Mouse (Mus musculus) kidney, adult 9 months (tissue): ENCODE results near the gene Chl1.

Experiments used
- DNase-seq: peaks from one replicate; pipeline ENCODE4 v3.0.0; 2022

Chl1 gene

DNA sequence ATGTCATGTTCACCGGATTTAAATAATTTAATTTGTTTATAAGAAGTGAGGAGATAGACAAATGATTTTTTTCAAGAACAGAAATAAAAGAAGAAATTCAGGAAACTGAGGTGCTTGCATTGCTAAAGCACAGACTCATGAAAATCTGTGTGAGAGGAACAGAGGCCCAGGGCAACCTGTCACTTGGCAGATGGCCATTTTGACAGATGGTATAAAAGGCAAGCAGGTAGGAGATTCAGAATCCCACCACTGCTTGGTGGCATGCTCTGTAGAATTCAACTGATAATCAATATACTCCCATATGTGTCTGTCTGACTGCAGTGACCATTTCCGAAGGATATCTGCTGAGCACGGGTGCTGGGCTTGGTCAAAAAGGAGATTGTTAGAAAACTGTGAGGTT is 162.7 kb downstream of the Chl1 start:
- no peak for DNase-seq

GRCm38 (mm10) chr6:103674332-103674731 is 163.9 kb downstream of the Chl1 start:
- DNase-seq, result no peak

DNA sequence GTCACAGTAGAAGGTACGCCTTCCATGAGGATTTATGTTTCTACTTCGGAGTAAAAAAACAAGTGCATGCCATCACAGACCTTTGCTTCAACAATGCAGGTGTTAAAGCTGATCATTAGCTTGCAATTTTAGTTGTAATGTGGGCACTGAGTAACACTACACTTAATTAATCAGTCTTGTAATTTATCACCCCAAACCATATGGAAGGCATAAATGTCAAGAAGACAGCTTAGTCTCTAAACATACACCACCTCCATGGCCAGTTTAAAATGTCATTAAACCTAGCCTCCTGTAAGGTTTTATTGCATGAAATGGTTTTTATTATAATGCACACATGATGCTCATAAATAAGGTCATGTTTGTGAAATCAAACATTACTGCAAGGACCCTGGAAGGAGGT is 164.8 kb downstream of the Chl1 start:
- no peak for DNase-seq

DNA sequence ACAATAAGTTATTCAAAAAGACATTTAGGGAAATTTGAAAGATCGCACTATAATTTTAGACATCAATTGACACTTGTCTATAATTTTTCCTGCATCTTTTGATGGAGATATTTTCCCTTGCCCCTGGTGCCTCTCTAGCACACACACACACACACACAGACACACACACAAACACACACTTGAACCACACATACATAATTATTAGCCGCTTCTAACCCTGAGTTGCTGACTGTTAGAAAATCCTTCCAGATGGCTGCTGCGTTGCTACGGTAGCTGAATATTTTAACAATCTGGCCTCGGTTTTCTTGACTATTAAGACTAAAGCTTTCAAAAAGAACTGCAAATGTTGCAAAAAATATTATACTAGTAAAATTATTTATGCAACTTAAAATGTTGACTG is 166.3 kb downstream of the Chl1 start:
- no peak for DNase-seq

DNA sequence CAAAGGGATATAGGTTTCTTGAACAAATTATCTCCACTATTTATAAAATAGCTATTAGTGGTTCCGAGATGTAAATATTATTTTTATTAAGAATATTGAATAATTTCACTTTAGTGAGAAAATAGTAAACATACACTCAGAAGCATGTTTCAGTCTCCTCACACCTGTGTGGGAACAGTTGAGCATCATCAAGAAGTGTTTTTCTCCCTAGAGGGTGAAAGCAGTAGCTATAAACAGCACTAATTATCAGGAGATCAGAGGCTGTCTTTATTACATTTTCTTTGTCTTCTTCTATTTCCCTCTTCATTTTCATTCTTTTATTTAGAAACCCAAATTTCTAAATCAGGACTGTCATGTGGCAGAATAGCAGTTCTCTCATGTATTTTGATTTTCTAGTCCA is 166.7 kb downstream of the Chl1 start:
- no peak for DNase-seq

GRCm38 (mm10) chr6:103682854-103683574 is 172.6 kb downstream of the Chl1 start:
- DNase-seq, result peak; percentile 69

DNA sequence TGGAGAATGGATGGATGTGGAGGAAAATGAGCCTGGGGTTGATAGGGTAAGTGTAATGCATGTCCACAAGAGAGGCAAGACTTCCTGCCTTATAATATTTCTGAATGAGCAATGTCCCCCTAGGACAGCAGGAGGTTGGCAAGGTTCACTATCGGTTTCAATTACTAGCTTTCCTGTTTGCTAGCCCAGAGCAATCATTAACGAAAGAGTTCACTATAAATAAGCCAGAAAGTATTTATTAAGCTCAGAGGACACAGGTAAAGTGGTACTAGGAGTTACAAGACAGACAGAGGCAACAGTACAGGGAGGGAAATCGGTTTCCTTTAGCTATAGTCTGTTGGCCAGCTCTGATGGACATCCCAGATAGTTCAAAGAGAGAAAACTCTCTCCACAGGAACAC is 182.1 kb downstream of the Chl1 start:
- peak; percentile 70 for DNase-seq

DNA sequence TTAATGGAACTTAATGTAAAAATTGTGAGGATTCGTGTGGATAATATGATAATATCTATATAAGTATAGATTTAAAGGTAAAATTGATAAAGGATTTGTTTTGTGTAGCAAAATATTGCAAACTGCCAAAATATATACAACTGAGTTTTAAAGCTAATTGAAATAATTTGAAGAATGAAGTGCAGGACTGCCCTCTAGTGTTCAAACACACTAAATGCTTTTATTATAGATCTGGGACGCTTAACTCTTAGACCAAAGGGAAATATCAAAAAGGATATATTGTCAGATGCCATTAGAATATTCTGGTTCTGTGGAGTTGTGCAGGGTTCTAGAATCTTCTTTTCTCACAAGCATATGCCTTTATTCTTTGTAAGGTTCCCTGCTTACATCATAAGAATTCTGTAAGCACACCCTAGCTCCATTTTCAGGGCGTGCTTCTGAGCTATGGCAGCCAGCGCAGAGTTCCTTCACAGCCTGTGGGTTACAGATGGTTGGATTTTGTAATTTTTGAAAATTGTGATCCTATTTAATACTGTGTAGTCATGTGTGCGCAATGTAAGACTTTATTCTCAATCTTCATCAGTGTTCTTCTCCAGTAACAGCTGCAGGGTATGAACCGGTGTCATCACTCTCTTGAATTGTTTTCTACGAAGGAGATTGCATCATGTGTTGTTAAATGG is 187.1 kb downstream of the Chl1 start:
- DNase-seq, result peak; percentile 17

DNA sequence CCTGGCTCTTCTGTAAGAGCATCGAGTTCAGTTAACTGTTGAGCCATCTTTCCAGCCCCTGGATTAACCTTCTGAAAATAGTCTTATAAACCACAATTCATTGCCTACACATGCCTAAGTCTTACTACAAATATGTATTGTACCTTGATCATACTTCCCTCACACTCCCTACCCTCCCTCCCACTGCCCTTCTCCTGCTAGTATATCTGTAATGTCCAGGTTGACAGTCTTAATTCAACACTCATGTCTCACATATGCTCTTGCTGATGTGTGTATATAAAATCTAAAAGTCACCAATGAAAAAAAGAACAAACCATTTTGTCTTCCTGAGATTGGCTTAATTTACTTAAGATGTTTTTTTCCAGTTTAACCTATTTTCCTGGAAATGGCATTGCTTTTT is 189.1 kb downstream of the Chl1 start:
- no peak for DNase-seq

- DNase-seq, result no peak
These were observed 189.5 kb downstream of the Chl1 start for GRCm38 (mm10) chr6:103699895-103700294.

- no peak for DNase-seq
These were observed 189.9 kb downstream of the Chl1 start for GRCm38 (mm10) chr6:103700336-103700735.

DNA sequence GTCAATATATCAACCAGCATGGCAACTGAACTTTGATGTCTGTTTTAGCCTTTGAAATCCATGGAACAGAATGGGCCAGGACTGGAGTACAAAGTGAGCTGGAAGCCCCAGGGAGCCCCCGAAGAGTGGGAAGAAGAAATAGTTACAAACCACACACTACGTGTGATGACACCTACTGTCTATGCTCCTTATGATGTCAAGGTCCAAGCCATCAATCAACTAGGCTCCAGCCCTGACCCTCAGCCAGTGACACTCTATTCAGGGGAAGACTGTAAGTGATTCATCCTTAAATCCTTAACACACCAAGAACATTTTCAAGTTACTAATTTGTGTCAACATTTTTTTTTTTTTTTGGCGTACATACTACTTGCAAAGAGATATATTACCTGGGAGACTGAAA is 196.0 kb downstream of the Chl1 start:
- DNase-seq, result no peak

- no peak for DNase-seq
These were observed 228.9 kb downstream of the Chl1 start for GRCm38 (mm10) chr6:103739291-103739690.

DNA sequence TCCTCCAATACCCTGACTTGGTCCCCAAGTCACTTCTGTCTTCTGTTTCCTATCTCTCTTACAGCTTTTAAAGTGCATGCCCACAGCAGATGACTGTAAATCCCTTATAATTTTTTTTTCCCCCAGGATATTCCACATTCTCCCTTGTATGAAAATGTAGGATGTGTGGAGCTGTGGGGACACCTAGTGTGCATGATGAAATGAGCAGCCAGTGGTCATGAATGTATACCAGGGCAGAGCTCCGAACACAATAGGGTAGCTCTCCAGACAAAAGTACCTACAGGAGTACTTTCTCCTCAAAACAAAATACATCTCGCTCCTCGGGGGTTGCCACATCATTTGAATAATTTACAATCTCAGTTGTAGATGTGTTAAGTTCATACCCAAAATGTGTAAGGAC is 232.4 kb downstream of the Chl1 start:
- no peak for DNase-seq

GRCm38 (mm10) chr6:103746103-103746502 is 235.7 kb downstream of the Chl1 start:
- peak; percentile 13 for DNase-seq

DNA sequence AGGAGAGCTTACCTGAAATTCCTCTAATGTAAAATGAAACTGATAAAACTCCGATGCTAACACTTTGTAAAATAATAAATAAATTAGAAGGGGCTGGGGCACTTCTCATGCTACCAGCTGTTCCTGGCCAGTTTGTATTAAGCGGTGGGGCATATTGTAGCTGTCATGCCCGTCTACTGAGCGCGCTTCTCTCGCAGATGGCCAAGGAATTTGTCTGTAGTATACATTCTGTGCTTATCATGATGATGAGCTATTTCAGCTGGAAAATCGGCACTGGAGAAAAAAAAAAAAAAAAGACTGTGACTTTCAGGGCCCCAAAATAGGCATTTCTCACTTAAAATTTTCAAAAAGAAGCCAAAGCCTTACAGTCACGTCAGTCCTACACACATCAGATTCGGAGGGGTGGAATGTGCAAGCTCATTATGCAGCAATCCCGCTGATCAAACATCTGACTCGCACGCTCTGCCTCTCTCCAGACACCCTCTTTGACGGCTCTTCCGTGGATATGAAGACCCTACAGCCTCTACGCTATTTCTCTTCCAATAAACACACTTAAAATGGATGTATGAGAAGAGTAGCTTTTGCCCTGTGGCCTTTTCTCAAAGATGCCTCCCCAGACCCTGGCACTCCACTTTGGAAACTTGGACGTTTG is 238.9 kb downstream of the Chl1 start:
- DNase-seq, result no peak

DNA sequence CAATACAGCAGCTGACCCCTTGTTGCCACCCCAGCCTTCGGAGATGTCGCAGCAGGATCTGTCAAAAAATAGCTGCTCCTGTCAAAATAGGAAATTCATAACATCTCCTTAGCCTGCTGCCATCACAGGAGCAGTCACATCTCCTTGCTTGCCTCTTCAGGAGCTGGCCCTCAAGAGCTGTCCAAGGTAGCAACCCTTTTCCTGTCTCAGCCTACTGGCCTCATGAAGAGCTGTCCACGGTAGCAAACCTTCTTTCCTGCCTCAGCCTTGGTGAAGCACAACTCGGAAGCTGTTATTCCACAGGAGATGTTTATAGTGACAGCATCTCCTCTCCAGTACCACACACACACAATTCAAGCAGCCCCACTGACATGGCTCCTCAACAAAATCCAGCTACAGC is 243.5 kb downstream of the Chl1 start:
- DNase-seq, result no peak

GRCm38 (mm10) chr6:103766830-103767229 is 256.4 kb downstream of the Chl1 start:
- DNase-seq, result no peak

DNA sequence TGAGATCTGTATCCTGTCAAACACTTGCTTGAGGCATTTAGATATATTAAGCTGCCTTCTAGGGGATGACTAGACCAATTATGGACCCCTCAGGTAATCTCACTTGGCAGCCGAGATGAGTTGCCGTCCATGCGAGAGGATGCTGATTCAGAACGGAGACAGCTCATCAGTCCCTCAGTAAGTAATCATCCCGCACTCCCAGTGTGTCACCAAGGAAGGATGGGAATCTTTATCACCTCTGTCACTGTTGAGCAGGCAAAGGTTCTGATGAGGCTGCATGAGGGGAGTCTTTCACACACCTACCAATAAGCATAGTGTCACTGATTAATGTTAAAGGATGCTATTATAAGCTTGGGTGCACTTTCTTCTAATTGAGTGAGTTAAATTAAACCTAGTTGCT is 270.7 kb downstream of the Chl1 start:
- no peak for DNase-seq

- no peak for DNase-seq
These were observed 280.8 kb downstream of the Chl1 start for GRCm38 (mm10) chr6:103791077-103791632.

GRCm38 (mm10) chr6:103795241-103795640 is 284.9 kb downstream of the Chl1 start:
- no peak for DNase-seq
